Mouse (Mus musculus): Measurements from ENCODE around the gene Gm5148. TPM values are rescaled to one million over a fixed set of nuclear protein-coding genes. Genes with fewer than 3 reads are reported as not detected.

Gene Gm5148
- 0.80 and 1.3 TPM in 2 replicates for polyA plus RNA-seq (2012; rRNA removed)

GRCm38 (mm10) chr3:37724171-37724804 lies at the start of gene Gm5148:
Gene Gm5148, minus strand, starts transcription at chr3:37724490.

Other genes with a start within 250 kb of the Gm5148 start
- gene Spry1, start 84.5 kb downstream of the Gm5148 start, polyA plus RNA-seq (2012; rRNA removed): 8.3 and 9.6 TPM in 2 replicates